Mouse (Mus musculus): ENCODE measurements around the gene Kndc1.

Kndc1 gene

GRCm38 (mm10) chr7:139982058-139982457 is 87.6 kb downstream of the Kndc1 start:
- no peak for DNase-seq (ENCODE audit: low read depth, low spot score)

GRCm38 (mm10) chr7:139984505-139984904 is 90.0 kb downstream of the Kndc1 start:
- DNase-seq (ENCODE audit: low read depth, low spot score) = no peak

DNA sequence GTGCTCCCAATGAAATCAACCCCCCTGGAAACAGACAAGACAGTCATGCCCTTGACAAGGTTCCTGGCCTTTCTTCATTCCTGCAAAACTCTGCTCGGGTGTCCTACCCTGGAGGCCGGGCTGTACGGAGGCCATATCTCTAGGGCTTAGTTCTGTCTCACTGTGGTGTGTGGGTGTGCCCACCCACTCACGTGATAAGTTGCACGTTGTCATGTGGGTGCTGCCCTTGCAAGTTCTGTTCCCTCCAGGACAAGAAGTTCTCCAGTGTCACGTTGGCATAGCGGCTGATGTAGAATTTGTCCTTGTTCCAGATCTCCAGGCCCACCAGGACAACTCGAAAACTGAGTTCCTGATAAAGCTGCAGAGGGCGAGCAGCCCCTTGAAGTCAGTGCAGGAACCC is 93.8 kb downstream of the Kndc1 start:
- no peak for DNase-seq (ENCODE audit: low read depth, low spot score)

DNA sequence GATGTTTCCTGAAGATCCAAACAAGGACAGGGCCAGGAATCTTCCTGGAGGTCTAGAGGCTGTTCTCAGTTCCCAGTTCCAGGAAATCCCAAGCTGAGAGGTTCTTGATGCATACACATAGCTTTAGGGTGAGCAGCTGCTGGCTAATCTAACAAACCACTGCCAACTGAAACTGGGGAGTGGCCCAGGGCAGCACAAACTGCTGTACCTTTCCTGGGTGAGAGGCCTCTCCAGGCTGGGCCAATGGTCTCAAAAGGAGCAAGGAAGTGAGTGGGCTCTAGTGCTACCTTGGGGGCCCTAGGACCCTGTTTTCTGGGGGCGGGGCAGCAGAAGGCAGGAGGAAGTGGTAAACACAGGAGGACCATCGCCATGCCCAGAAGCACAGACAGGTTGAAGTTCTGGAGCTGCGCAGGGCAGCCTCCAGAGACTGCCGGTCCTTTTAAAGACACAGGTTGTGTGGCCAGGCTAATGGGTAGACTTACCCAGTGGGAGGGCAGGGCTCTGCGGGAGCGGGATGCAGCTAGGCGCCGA is 96.4 kb downstream of the Kndc1 start:
- no peak for DNase-seq (ENCODE audit: low read depth, low spot score)
